Mouse (Mus musculus): Measurements from ENCODE around the gene Usp7.
"Not testable (repeated sequence)": the region's sequence is repeated elsewhere in the genome, so short reads cannot be mapped to it uniquely, and the experiment has no call there.

Gene Usp7

GRCm38 (mm10) chr16:8748175-8748846 is 43.8 kb downstream of the Usp7 start:
- no peak for DNase-seq

GRCm38 (mm10) chr16:8747772-8748171 is 44.3 kb downstream of the Usp7 start:
- no peak for DNase-seq

GRCm38 (mm10) chr16:8746509-8746908 is 45.6 kb downstream of the Usp7 start:
- no peak for DNase-seq

GRCm38 (mm10) chr16:8745751-8746150 is 46.4 kb downstream of the Usp7 start:
- no peak for DNase-seq

- DNase-seq = no peak
Measured at GRCm38 (mm10) chr16:8743989-8744388, 48.1 kb downstream of the Usp7 start.

GRCm38 (mm10) chr16:8741697-8742096 is 50.4 kb downstream of the Usp7 start:
- no peak for DNase-seq

- DNase-seq = no peak
Measured at GRCm38 (mm10) chr16:8741110-8741509, 51.0 kb downstream of the Usp7 start.

- DNase-seq = peak; percentile 84
Measured at GRCm38 (mm10) chr16:8738542-8739514, 53.3 kb downstream of the Usp7 start.

GRCm38 (mm10) chr16:8737666-8738541 is 54.2 kb downstream of the Usp7 start:
- DNase-seq = peak; percentile 44

GRCm38 (mm10) chr16:8737341-8737665 is 54.8 kb downstream of the Usp7 start:
- no peak for DNase-seq

GRCm38 (mm10) chr16:8736757-8737156 is 55.4 kb downstream of the Usp7 start:
- DNase-seq = no peak

GRCm38 (mm10) chr16:8736032-8736431 is 56.1 kb downstream of the Usp7 start:
- no peak for DNase-seq

- no peak for DNase-seq
Measured at GRCm38 (mm10) chr16:8734693-8735092, 57.4 kb downstream of the Usp7 start.

GRCm38 (mm10) chr16:8733624-8734023 is 58.5 kb downstream of the Usp7 start:
- no peak for DNase-seq

GRCm38 (mm10) chr16:8732450-8732849 is 59.7 kb downstream of the Usp7 start:
- DNase-seq = not testable (repeated sequence)

- no peak for DNase-seq
Measured at GRCm38 (mm10) chr16:8731630-8732029, 60.5 kb downstream of the Usp7 start.

- DNase-seq = no peak
Measured at GRCm38 (mm10) chr16:8728111-8728748, 63.9 kb downstream of the Usp7 start.

- no peak for DNase-seq
Measured at GRCm38 (mm10) chr16:8725807-8726206, 66.3 kb downstream of the Usp7 start.

GRCm38 (mm10) chr16:8724031-8724430 is 68.1 kb downstream of the Usp7 start:
- DNase-seq = no peak

GRCm38 (mm10) chr16:8720447-8720846 is 71.7 kb downstream of the Usp7 start:
- DNase-seq = no peak

GRCm38 (mm10) chr16:8717744-8718143 is 74.4 kb downstream of the Usp7 start:
- no peak for DNase-seq

GRCm38 (mm10) chr16:8716300-8716699 is 75.8 kb downstream of the Usp7 start:
- no peak for DNase-seq
